Mouse (Mus musculus) embryonic facial prominence, embryonic 11.5 days (tissue): Measurements from ENCODE around the gene Padi4. TPM values are rescaled to one million over a fixed set of nuclear protein-coding genes. Genes with fewer than 3 reads are reported as not detected.

ENCODE experiments used
- ATAC-seq: fragments of 200-750 bp; cut with Nextera tagmentation; replicated peaks from 2 replicates; pipeline ENCODE4 v1.8.0; 2017; ENCODE audit warnings: low read depth; ENCODE audit not compliant: insufficient number of reproducible peaks, low FRiP score, low TSS enrichment
- DNase-seq: peaks from one replicate; pipeline ENCODE4 v3.0.0-alpha.2; 2015; ENCODE audit warnings: low spot score
- H3K27ac ChIP-seq: fragments of 300-500 bp; sonication (generic); replicated peaks from 2 replicates; pipeline ENCODE4 v1.5.1; 2014; ENCODE audit warnings: mild to moderate bottlenecking, low read depth, low read length, control low read depth
- H3K27me3 ChIP-seq: fragments of 300-500 bp; sonication (generic); 2 replicates; pipeline ENCODE4 v1.6.1; 2014; ENCODE audit warnings: mild to moderate bottlenecking, low read length, moderate library complexity, mixed read lengths; ENCODE audit not compliant: control insufficient read depth, insufficient read depth
- H3K36me3 ChIP-seq: fragments of 300-500 bp; sonication (generic); replicated peaks from 2 replicates; pipeline ENCODE4 v1.6.1; 2014; ENCODE audit warnings: low read depth, mild to moderate bottlenecking, low read length, moderate library complexity, mixed read lengths; ENCODE audit not compliant: control insufficient read depth, insufficient read depth
- H3K4me1 ChIP-seq: fragments of 300-500 bp; sonication (generic); 2 replicates; pipeline ENCODE4 v1.6.1; 2014; ENCODE audit warnings: low read length, mixed read lengths; ENCODE audit not compliant: control insufficient read depth, insufficient read depth
- H3K4me2 ChIP-seq: fragments of 300-500 bp; sonication (generic); 2 replicates; pipeline ENCODE4 v1.6.1; 2014; ENCODE audit warnings: low read depth, mild to moderate bottlenecking, control low read depth, low read length, moderate library complexity
- H3K4me3 ChIP-seq: fragments of 300-500 bp; sonication (generic); 2 replicates; pipeline ENCODE4 v1.5.1; 2014; ENCODE audit warnings: low read depth, low read length, control low read depth
- H3K9ac ChIP-seq: fragments of 300-500 bp; sonication (generic); replicated peaks from 2 replicates; pipeline ENCODE4 v1.6.1; 2014; ENCODE audit warnings: mild to moderate bottlenecking, control low read depth, low read length
- H3K9me3 ChIP-seq: fragments of 300-500 bp; sonication (generic); replicated peaks from 2 replicates; pipeline ENCODE4 v1.6.1; 2016; ENCODE audit warnings: mild to moderate bottlenecking, low read length, inconsistent platforms, mixed read lengths; ENCODE audit not compliant: control insufficient read depth
- WGBS: fragments of 180-500 bp; shearing (Covaris S2); extraction: QIAGEN DNeasy Blood & Tissue Kit; methylation state at CpG from one replicate; pipeline ENCODE4 v1.1.7; 2014; 5-methylcytosine and 5-hydroxymethylcytosine counted together
- polyA plus RNA-seq: library from polyadenylated mRNA; unstranded; fragments of >200 nt; fragmentation: Nextera tagmentation; extraction: Ambion mirVana; gene quantifications from 2 replicates; pipeline ENCODE4 v1.2.1, GENCODE M21; 2014

Gene Padi4
- polyA plus RNA-seq, 1 experiment from 2014 or later, result 0.20 TPM

DNA sequence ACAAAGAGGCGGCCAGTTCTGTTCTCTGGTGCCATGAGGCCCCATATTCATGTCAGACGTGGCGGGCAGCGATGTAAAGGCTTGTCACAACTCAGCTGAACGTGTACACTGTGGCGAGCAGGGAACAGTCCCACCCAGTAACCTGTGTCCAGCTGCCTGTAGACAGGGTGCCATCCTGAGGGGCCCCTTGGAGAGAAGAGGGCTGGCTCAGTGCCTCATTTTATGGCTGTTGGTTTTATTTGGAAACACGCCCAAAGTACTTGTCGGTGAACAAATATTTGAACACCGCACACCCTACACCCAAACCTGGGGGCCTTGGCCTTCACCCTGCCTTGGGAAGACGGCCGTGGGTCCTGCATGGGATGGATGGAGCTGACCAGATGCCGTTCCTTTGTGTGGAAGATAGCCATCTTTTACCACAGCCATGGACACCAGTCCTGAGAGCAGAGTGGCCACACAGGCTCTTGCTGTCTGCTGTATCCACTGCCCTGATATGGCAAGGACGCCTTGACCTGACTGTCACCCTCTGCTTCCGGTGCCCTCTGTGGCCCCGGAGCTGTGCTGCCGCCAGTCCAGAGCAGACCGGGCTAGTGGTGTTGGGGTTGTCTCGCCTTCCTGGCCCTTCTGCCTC is 65.6 kb downstream of the Padi4 start:
- Histone ChIP-seq H3K4me2 (no peak overlapping the region), H3K4me3 (no peak overlapping the region), H3K36me3 (peaks cover 32% of the 10 kb centered on the region), H3K9ac (no peak overlapping the region), H3K27me3 (no peaks in the 10 kb centered on the region), H3K4me1 (peaks cover 5% of the 10 kb centered on the region; the same call in 1 of the 2 replicates), H3K27ac (no peak overlapping the region), H3K9me3 (no peaks in the 10 kb centered on the region)
- ATAC-seq (no peak), DNase-seq (no peak)
- 89% methylated on average over 18 of the region's 18 CpGs for WGBS

DNA sequence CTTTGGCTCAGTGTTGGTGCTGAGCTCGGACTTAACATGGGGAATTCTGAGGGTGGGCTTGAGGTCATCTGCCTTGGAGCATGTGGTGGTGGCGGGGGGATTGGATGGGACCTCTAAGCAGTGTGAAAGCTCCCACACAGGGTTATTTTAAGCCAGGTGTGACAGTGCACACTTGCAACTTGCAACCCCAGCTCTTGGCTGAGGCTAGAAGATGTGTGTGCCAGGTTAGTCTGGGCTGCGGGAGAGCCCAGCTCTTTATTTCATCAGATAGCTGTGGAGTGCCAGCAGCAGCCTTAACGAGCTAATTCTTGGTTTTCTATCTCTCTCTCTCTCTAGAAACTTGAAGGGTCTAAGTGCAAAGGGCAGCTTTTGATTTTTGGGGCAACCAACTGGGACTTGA is 66.4 kb downstream of the Padi4 start:
- Histone ChIP-seq H3K4me3 (no peak overlapping the region), H3K36me3 (peaks cover 32% of the 10 kb centered on the region), H3K9ac (no peak overlapping the region), H3K9me3 (no peaks in the 10 kb centered on the region), H3K27ac (no peak overlapping the region), H3K27me3 (no peaks in the 10 kb centered on the region), H3K4me2 (no peak overlapping the region), H3K4me1 (peaks cover 5% of the 10 kb centered on the region; the same call in 1 of the 2 replicates)
- 92% methylated on average over 4 of the region's 4 CpGs for WGBS
- DNase-seq, result no peak
- no peak for ATAC-seq

DNA sequence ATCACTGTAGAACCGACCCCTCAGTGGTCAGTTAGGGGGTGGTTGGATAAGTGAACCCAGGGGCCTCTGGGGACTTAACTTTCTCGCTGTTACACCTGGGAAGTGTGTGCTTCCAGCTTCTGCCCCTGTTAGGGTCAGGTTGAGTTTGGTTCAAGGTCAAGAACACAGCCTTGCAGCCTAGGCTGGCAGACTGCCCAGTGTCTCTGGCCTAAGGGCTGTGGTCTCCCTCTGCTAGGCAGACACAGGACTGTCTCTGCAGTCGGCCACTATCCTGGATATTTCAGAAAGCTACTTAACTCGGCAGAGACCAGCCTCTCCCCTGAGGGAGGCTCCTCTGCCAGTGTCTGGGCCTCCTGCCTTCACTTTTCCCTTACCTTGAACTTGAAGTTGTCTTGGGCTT is 69.9 kb downstream of the Padi4 start:
- Histone ChIP-seq H3K4me2 (peak overlapping the region; percentile 70), H3K4me1 (peaks cover 5% of the 10 kb centered on the region; the same call in 1 of the 2 replicates), H3K4me3 (peak overlapping the region; percentile 89), H3K9ac (peak overlapping the region; percentile 99), H3K9me3 (no peaks in the 10 kb centered on the region), H3K36me3 (peaks cover 13% of the 10 kb centered on the region), H3K27ac (0 out of 2 replicates have a peak overlapping the region, but pooled peaks have one; percentile 35), H3K27me3 (no peaks in the 10 kb centered on the region)
- DNase-seq, result no peak
- WGBS, result 39% methylated on average over 4 of the region's 4 CpGs
- ATAC-seq, result no peak

DNA sequence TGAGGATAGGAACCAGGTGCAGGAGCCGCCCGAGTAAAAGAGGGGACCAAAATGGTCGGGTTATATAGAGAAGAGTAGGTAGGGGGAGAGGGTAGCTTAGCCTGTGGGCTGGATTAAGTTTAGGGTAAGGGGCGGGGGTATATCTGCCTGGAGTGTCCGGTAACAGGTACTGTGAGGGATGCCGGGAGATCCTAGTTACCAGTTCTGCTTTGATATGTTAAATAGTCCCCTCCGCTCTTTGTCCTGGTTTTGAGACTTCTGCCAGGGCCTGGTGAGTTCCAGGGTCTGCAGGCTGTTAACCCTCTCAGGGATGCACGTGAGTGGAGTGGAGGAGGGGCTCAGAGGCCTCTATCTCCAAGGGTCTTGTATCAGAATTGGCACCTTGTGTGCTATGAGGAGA is 70.4 kb downstream of the Padi4 start:
- peak overlapping the region; percentile 99 for H3K9ac ChIP-seq
- H3K36me3 ChIP-seq, result peaks cover 7% of the 10 kb centered on the region
- DNase-seq (peak; percentile 67), ATAC-seq (peak; percentile 31)
- H3K4me1 ChIP-seq, result peaks cover 5% of the 10 kb centered on the region; the same call in 1 of the 2 replicates
- H3K9me3 ChIP-seq, result no peaks in the 10 kb centered on the region
- H3K4me3 ChIP-seq, result peak overlapping the region; percentile 89
- peak overlapping the region; percentile 98 for H3K27ac ChIP-seq
- H3K4me2 ChIP-seq, result peak overlapping the region; percentile 70
- WGBS, result 4% methylated on average over 8 of the region's 8 CpGs
- H3K27me3 ChIP-seq, result peaks cover 2% of the 10 kb centered on the region; the same call in 1 of the 2 replicates

DNA sequence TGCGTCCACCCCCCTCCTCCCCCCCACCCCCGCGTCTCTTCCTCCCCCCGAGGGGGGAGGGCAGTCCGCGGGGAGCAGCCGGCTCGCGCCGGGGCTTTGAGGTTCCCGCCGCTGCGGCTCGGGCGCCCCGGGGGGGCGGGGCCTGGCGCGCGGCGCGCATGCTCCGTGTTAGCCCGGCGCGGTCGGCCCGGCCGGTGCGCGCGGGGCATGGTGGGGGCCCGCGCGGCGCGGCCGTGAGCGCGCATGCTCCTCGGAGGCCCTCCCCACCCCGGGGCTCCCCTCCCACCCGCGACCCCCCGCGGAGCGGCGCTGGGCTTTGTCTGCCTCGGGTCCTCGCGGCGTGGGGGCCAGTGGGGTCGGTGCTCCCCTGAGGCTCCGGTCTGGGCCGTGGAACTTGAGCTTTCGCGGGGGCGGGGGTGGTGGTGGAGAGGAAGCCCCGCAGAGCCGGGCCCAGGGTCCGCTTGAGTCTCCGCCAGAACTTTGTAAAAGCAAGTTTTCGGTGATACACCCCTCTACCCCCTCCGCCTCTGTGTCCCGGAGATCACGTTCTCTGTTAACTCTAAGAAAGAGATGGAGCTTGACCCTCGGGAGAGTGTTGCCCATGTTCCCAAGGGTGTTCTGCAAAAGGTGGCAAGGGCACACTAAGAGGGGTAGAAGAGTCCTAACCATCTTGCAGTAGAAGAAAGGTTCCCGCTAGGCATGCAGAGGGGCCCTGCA is 71.3 kb downstream of the Padi4 start:
- peak overlapping the region; percentile 70 for H3K4me2 ChIP-seq
- H3K9me3 ChIP-seq, result no peaks in the 10 kb centered on the region
- H3K4me1 ChIP-seq, result peaks cover 5% of the 10 kb centered on the region; the same call in 1 of the 2 replicates
- peaks cover 3% of the 10 kb centered on the region; the same call in 1 of the 2 replicates for H3K27me3 ChIP-seq
- WGBS, result under 1% methylated on average over 35 of the region's 68 CpGs
- H3K9ac ChIP-seq, result peak overlapping the region; percentile 99
- peak overlapping the region; percentile 89 for H3K4me3 ChIP-seq
- H3K27ac ChIP-seq, result peak overlapping the region; percentile 98
- DNase-seq (peak; percentile 92), ATAC-seq (peak; percentile 34; the same call in 1 of the 2 replicates)
- peaks cover under 1% of the 10 kb centered on the region for H3K36me3 ChIP-seq

DNA sequence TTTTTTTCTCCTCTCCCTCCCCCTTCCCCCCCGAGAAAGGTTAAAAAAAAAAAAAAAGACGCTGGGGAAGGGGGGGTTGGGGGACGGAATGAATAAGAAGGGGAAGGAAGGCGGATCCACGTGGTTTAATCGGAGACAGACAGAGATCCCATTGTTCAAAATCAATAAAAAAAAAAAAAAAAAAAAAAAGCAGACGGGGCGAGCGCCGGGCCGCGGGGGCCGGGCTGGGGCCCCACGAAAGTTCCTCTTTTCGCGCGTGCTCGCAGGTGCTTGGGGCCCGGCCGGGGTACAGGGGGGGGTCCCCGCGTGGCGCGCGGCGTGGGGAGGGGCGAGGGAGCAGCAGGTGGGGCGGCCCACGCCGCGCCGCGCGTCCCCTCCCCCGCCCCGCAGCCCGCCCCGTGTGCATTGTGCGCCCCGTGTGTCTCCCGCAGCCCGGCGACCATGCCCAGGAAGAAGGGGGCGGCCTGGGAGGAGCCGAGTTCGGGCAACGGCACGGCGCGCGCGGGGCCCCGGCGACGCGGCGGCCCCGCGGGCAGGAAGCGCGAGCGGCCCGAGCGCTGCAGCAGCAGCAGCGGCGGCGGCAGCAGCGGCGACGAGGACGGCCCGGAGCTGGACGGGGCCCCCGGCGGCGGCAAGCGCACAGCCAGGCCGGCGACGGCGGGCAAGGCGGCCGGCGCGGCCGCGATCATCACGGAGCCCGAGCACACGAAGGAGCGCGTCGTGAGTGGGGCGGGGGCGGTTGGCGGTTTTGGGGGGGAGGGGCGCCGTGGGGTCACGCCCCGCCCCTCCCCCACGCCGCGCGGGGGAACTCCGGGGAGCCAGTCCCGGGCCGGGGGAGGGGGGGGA is 72.1 kb downstream of the Padi4 start:
- Histone ChIP-seq H3K27ac (peak overlapping the region; percentile 98), H3K27me3 (peaks cover 3% of the 10 kb centered on the region; the same call in 1 of the 2 replicates), H3K9ac (peak overlapping the region; percentile 99), H3K4me1 (peaks cover 5% of the 10 kb centered on the region; the same call in 1 of the 2 replicates), H3K9me3 (no peaks in the 10 kb centered on the region), H3K36me3 (no peaks in the 10 kb centered on the region; the same call in none of the 2 replicates), H3K4me2 (peak overlapping the region; percentile 70), H3K4me3 (peak overlapping the region; percentile 89)
- under 1% methylated on average over 61 of the region's 107 CpGs for WGBS
- DNase-seq (peak; percentile 68), ATAC-seq (no peak)

DNA sequence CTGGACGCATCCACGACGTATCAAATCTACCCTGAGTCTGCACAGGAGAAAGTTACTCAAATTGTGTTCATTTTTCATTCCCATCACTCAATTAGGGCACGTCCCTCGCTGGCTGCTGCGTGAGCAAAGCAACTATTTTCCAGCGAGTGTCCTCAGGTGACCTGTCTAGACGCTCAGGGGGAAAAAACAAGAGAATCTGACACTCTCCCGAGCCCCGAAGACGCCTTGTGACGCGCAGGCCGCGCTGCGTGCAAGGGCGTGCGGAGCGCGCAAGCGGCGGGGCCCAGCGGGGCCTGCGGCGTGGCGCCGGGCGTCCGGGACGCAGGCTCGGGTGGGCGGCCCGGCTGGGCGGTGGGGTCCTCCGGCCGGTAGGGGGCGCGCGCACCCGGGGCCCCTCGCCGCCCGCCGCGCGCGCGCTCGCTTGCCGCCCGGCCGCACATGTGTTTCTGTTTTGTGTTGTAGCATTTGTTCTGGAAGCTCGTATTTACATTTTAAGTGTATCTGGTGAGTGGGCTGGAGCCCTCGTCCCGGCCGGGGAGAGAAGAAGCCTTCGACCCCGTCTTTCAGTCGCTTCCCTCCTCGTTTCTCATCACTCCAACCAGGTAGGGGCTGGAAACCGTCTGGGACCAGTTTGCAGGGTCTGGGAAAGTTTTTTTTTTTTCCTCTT is 72.9 kb downstream of the Padi4 start:
- peaks cover 3% of the 10 kb centered on the region; the same call in 1 of the 2 replicates for H3K27me3 ChIP-seq
- H3K36me3 ChIP-seq, result no peaks in the 10 kb centered on the region; the same call in 1 of the 2 replicates
- peak overlapping the region; percentile 89 for H3K4me3 ChIP-seq
- no peaks in the 10 kb centered on the region for H3K9me3 ChIP-seq
- under 1% methylated on average over 56 of the region's 61 CpGs for WGBS
- peak; percentile 91 for DNase-seq
- H3K9ac ChIP-seq, result peak overlapping the region; percentile 99
- ATAC-seq, result peak; percentile 66
- H3K4me1 ChIP-seq, result peaks cover 5% of the 10 kb centered on the region; the same call in 1 of the 2 replicates
- peak overlapping the region; percentile 98 for H3K27ac ChIP-seq
- peak overlapping the region; percentile 73 for H3K4me2 ChIP-seq
